Mouse (Mus musculus): ENCODE data around the gene Ppp2r5a.

DNA sequence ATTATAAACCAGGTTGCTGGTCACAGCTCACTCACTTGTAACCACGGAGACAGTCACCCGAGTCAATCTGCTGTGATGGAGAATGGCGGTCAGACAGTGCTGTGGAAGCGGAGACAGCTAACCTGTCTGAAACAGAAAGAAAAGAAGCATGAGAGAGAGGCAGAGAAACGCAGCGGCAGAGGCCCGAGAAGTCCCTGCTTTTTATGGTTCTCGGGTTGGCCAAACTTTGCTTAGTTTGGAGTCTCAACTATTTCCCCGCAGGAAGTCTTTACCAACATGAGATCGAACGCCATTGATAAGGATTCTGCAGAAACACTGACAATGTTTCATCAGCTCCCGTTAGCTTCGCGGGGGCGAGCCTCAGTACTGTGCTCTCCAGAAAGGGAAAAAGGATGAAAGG is 29.0 kb upstream of the Ppp2r5a start:
- TF ChIP-seq CTCF (IDR thresholded peaks at IDR 0.05; ENCODE audit: low read depth) (no peak), EP300 (IDR thresholded peaks at IDR 0.05; ENCODE audit: low read depth) (no peak)
